Mouse (Mus musculus): ENCODE results near the gene Pate2. TPM values are rescaled to one million over a fixed set of nuclear protein-coding genes. Genes with fewer than 3 reads are reported as not detected.

The Pate2 gene
- polyA plus RNA-seq, 1 experiment from 2014 or later: 1.3 TPM

GRCm38 (mm10) chr9:35533266-35533665, 36.8 kb upstream of the Pate2 start:
- Histone ChIP-seq H3K27ac (ENCODE audit: low read depth, low read length) (no peak overlapping the region), H3K9ac (ENCODE audit: low read depth, low read length) (no peak overlapping the region), H3K9me3 (ENCODE audit: control insufficient read depth, low read length) (no peaks in the 10 kb centered on the region), H3K27me3 (ENCODE audit: control insufficient read depth, insufficient read depth, low read length) (no peaks in the 10 kb centered on the region), H3K36me3 (ENCODE audit: control insufficient read depth, insufficient read depth, low read length) (no peaks in the 10 kb centered on the region), H3K4me1 (replicated peaks; ENCODE audit: control insufficient read depth, insufficient read depth, low read length) (no peaks in the 10 kb centered on the region), H3K4me3 (ENCODE audit: low read depth, low read length) (no peak overlapping the region), H3K4me2 (replicated peaks; ENCODE audit: low read depth, low read length) (no peak overlapping the region)
- 79% methylated on average over 9 of the region's 9 CpGs for WGBS
- DNase-seq (ENCODE audit: low spot score): no peak
- ATAC-seq (ENCODE audit: low FRiP score): no peak

GRCm38 (mm10) chr9:35535110-35535509, 35.0 kb upstream of the Pate2 start:
- WGBS: 7% methylated on average over 2 of the region's 2 CpGs
- Histone ChIP-seq H3K36me3 (ENCODE audit: control insufficient read depth, insufficient read depth, low read length) (no peaks in the 10 kb centered on the region), H3K4me3 (ENCODE audit: low read depth, low read length) (no peak overlapping the region), H3K9ac (ENCODE audit: low read depth, low read length) (no peak overlapping the region), H3K9me3 (ENCODE audit: control insufficient read depth, low read length) (no peaks in the 10 kb centered on the region), H3K4me1 (replicated peaks; ENCODE audit: control insufficient read depth, insufficient read depth, low read length) (no peaks in the 10 kb centered on the region), H3K4me2 (replicated peaks; ENCODE audit: low read depth, low read length) (no peak overlapping the region), H3K27me3 (ENCODE audit: control insufficient read depth, insufficient read depth, low read length) (no peaks in the 10 kb centered on the region), H3K27ac (ENCODE audit: low read depth, low read length) (no peak overlapping the region)
- ATAC-seq (ENCODE audit: low FRiP score) (peak; percentile 88), DNase-seq (ENCODE audit: low spot score) (peak; percentile 83)

DNA sequence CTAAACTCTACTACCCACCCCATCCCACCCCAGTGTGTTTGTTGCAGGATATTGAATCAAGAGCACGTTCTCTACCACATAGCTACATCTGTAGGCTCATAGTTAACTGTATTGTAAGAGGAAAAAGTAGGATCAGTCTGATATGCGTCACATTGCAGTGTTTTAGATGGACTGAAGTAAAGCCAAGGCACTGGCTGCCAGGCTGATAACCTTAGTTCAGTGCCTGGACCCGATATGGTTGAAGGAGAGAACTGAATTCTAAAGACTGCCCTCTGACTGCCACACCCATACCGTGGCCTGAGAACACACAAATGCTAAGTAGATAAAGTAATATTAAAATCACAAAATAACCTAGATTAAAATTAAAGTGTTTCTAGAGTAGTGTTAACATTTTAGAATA, 34.2 kb upstream of the Pate2 start:
- H3K27ac ChIP-seq (ENCODE audit: low read depth, low read length): no peak overlapping the region
- no peaks in the 10 kb centered on the region for H3K36me3 ChIP-seq (ENCODE audit: control insufficient read depth, insufficient read depth, low read length)
- H3K9me3 ChIP-seq (ENCODE audit: control insufficient read depth, low read length): no peaks in the 10 kb centered on the region
- H3K4me1 ChIP-seq (replicated peaks; ENCODE audit: control insufficient read depth, insufficient read depth, low read length): no peaks in the 10 kb centered on the region
- DNase-seq (ENCODE audit: low spot score) (no peak), ATAC-seq (ENCODE audit: low FRiP score) (no peak)
- H3K27me3 ChIP-seq (ENCODE audit: control insufficient read depth, insufficient read depth, low read length): no peaks in the 10 kb centered on the region
- 81% methylated on average over 4 of the region's 4 CpGs for WGBS
- no peak overlapping the region for H3K4me3 ChIP-seq (ENCODE audit: low read depth, low read length)
- H3K4me2 ChIP-seq (replicated peaks; ENCODE audit: low read depth, low read length): no peak overlapping the region
- no peak overlapping the region for H3K9ac ChIP-seq (ENCODE audit: low read depth, low read length)

DNA sequence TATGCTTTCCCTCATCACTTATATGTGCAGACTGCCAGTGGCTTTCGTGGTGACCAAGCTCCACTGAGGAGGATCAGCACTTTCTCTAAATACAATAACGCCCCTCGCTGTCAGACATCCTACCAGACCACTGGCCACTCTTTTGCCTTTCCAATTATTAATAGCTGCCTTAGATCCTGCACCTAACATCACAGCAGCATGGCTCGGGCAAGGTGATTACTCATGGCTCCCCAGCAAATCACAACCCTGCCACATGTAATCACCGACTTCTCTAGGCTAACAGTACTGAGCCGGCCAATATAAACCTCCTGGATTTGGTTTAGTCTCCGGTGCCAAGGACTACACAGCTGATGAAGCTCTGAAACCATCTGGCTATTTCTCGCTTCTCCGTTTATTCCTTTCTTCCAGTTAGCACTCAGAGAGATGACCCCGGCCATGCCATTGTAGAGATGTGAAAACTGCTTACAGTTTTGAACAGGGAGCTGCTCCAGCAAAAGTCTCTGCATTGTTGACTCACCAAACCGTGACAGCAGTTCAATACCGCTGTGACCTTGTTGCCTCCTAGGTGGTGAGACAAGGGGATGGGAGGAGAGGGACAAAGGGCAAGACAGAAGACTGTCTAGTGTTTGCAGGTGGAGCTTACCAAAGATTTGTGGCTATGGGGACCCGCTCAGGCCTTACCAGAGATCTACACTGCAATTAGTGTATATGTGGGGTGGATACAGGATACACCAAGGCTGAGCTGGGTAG, 30.9 kb upstream of the Pate2 start:
- DNase-seq (ENCODE audit: low spot score) (no peak), ATAC-seq (ENCODE audit: low FRiP score) (no peak)
- no peak overlapping the region for H3K9ac ChIP-seq (ENCODE audit: low read depth, low read length)
- no peak overlapping the region for H3K4me2 ChIP-seq (replicated peaks; ENCODE audit: low read depth, low read length)
- no peak overlapping the region for H3K27ac ChIP-seq (ENCODE audit: low read depth, low read length)
- H3K4me3 ChIP-seq (ENCODE audit: low read depth, low read length): no peak overlapping the region
- H3K36me3 ChIP-seq (ENCODE audit: control insufficient read depth, insufficient read depth, low read length): no peaks in the 10 kb centered on the region
- WGBS: 76% methylated on average over 13 of the region's 13 CpGs
- H3K4me1 ChIP-seq (replicated peaks; ENCODE audit: control insufficient read depth, insufficient read depth, low read length): no peaks in the 10 kb centered on the region
- H3K27me3 ChIP-seq (ENCODE audit: control insufficient read depth, insufficient read depth, low read length): no peaks in the 10 kb centered on the region
- H3K9me3 ChIP-seq (ENCODE audit: control insufficient read depth, low read length): no peaks in the 10 kb centered on the region

DNA sequence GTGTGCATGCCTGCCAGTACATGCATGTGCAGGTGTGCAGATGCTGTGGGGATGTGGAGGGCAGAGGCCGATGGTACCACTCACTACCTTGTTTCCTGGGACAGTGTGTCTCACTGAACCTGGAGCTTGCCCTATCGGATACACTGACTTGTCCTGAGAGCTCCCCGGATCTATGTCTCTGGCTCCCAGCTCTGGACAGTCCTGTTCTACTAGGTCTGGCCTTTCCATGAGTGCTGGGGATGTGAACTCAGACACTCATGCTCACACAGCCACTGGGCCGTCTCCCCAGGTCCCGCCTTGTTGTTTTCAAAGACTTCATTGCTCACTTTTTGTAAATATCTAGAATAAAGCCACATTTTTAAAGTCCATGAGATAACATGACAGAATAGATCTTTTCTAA, 29.1 kb upstream of the Pate2 start:
- 87% methylated on average over 5 of the region's 5 CpGs for WGBS
- no peak overlapping the region for H3K9ac ChIP-seq (ENCODE audit: low read depth, low read length)
- no peak for DNase-seq (ENCODE audit: low spot score)
- no peak overlapping the region for H3K4me2 ChIP-seq (replicated peaks; ENCODE audit: low read depth, low read length)
- no peaks in the 10 kb centered on the region for H3K27me3 ChIP-seq (ENCODE audit: control insufficient read depth, insufficient read depth, low read length)
- no peak for ATAC-seq (ENCODE audit: low FRiP score)
- no peaks in the 10 kb centered on the region for H3K36me3 ChIP-seq (ENCODE audit: control insufficient read depth, insufficient read depth, low read length)
- no peaks in the 10 kb centered on the region for H3K4me1 ChIP-seq (replicated peaks; ENCODE audit: control insufficient read depth, insufficient read depth, low read length)
- no peaks in the 10 kb centered on the region for H3K9me3 ChIP-seq (ENCODE audit: control insufficient read depth, low read length)
- no peak overlapping the region for H3K27ac ChIP-seq (ENCODE audit: low read depth, low read length)
- no peak overlapping the region for H3K4me3 ChIP-seq (ENCODE audit: low read depth, low read length)

DNA sequence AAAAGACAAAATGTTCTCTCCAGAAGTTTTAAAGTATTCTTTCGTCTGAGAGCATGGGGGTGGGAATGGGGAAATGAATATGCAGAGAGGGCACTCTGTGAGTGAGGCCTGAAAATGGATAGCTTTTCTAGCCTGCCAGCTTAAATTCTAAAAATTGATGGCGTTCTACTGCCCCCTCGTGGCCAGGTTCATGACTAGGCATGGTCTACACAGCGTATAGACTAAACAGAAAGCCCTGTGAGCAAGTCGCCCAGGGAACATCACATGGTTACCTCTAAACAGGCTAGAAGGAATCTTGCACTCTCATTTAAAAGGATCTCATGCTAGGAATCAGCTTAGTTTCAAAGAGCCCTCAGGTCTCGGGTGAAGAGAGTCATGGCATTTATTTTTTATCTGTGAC, 28.6 kb upstream of the Pate2 start:
- 9% methylated on average over 6 of the region's 6 CpGs for WGBS
- no peaks in the 10 kb centered on the region for H3K36me3 ChIP-seq (ENCODE audit: control insufficient read depth, insufficient read depth, low read length)
- no peak overlapping the region for H3K9ac ChIP-seq (ENCODE audit: low read depth, low read length)
- peak; percentile 77 for ATAC-seq (ENCODE audit: low FRiP score)
- H3K9me3 ChIP-seq (ENCODE audit: control insufficient read depth, low read length): no peaks in the 10 kb centered on the region
- H3K27me3 ChIP-seq (ENCODE audit: control insufficient read depth, insufficient read depth, low read length): no peaks in the 10 kb centered on the region
- H3K27ac ChIP-seq (ENCODE audit: low read depth, low read length): no peak overlapping the region
- no peak overlapping the region for H3K4me2 ChIP-seq (replicated peaks; ENCODE audit: low read depth, low read length)
- no peak overlapping the region for H3K4me3 ChIP-seq (ENCODE audit: low read depth, low read length)
- no peaks in the 10 kb centered on the region for H3K4me1 ChIP-seq (replicated peaks; ENCODE audit: control insufficient read depth, insufficient read depth, low read length)
- DNase-seq (ENCODE audit: low spot score): peak; percentile 90

GRCm38 (mm10) chr9:35541941-35542340, 28.1 kb upstream of the Pate2 start:
- no peaks in the 10 kb centered on the region for H3K36me3 ChIP-seq (ENCODE audit: control insufficient read depth, insufficient read depth, low read length)
- 75% methylated on average over 6 of the region's 6 CpGs for WGBS
- no peak overlapping the region for H3K4me3 ChIP-seq (ENCODE audit: low read depth, low read length)

DNA sequence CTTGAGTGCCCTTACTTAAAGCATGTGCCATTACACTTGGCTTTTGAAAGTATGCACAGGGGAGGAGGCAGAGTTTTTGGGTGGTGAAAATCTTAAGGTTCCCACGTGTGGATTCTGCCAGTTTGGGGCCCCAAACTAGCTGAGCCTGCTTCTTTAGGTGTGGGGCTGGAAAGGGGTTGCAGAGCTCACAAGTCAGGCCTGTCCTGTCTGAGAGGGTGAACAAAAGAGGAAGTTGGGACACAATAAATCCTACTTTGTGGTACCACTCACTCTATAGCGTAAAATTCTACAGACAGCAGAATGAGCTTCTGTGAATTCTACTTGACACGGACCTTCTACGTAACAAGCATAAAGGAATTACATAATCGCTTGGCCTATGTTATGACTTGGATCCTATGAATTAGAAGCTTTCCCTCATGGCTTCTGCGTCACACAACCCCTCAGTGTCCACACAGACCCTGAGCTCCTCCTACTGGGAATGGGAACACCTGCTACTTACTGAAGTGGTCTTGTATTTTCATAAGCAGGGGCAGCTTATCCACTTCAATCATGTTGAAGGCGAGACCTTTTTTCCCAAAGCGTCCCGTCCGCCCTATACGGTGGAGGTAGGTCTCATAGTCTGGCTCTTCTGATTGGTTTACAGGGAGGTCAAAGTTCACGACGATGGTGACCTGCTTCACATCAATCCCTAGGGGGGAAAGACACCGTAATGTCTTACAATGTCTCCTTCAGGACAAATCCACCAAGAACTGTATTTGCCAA, 26.8 kb upstream of the Pate2 start:
- Histone ChIP-seq H3K4me3 (ENCODE audit: low read depth, low read length) (no peak overlapping the region), H3K27me3 (ENCODE audit: control insufficient read depth, insufficient read depth, low read length) (no peaks in the 10 kb centered on the region), H3K36me3 (ENCODE audit: control insufficient read depth, insufficient read depth, low read length) (no peaks in the 10 kb centered on the region), H3K9me3 (ENCODE audit: control insufficient read depth, low read length) (no peaks in the 10 kb centered on the region), H3K9ac (ENCODE audit: low read depth, low read length) (no peak overlapping the region), H3K4me1 (replicated peaks; ENCODE audit: control insufficient read depth, insufficient read depth, low read length) (no peaks in the 10 kb centered on the region), H3K27ac (ENCODE audit: low read depth, low read length) (no peak overlapping the region), H3K4me2 (replicated peaks; ENCODE audit: low read depth, low read length) (no peak overlapping the region)
- WGBS: 85% methylated on average over 14 of the region's 14 CpGs
- no peak for ATAC-seq (ENCODE audit: low FRiP score)
- no peak for DNase-seq (ENCODE audit: low spot score)

More at GRCm38 (mm10) chr9:35541941-35542340, 28.1 kb upstream of the Pate2 start:
- DNase-seq (ENCODE audit: low spot score): no peak
- H3K4me2 ChIP-seq (replicated peaks; ENCODE audit: low read depth, low read length): no peak overlapping the region
- H3K9me3 ChIP-seq (ENCODE audit: control insufficient read depth, low read length): no peaks in the 10 kb centered on the region
- no peak for ATAC-seq (ENCODE audit: low FRiP score)
- no peaks in the 10 kb centered on the region for H3K4me1 ChIP-seq (replicated peaks; ENCODE audit: control insufficient read depth, insufficient read depth, low read length)
- no peak overlapping the region for H3K9ac ChIP-seq (ENCODE audit: low read depth, low read length)
- no peaks in the 10 kb centered on the region for H3K27me3 ChIP-seq (ENCODE audit: control insufficient read depth, insufficient read depth, low read length)
- H3K27ac ChIP-seq (ENCODE audit: low read depth, low read length): no peak overlapping the region

DNA sequence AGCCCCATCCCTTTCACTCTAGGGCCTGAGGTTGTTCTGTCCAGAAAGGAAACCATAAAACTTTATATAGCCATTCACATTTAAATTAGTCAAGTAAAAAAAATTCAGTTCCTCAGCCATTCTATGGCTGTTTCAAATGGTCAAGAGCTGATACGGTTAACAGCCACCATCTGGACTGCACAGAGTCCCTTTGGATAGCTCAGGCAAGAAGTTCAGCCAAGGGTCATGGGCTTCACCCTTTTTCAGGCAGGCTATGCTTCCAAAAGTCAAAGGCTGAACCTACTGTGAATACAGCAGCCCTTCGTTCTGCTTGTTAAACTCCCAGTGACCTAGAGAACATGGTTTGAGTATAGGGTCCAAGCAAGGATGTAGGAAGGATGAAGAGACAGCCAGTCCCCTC, 25.4 kb upstream of the Pate2 start:
- no peak overlapping the region for H3K9ac ChIP-seq (ENCODE audit: low read depth, low read length)
- ATAC-seq (ENCODE audit: low FRiP score) (no peak), DNase-seq (ENCODE audit: low spot score) (no peak)
- H3K27me3 ChIP-seq (ENCODE audit: control insufficient read depth, insufficient read depth, low read length): no peaks in the 10 kb centered on the region
- no peak overlapping the region for H3K27ac ChIP-seq (ENCODE audit: low read depth, low read length)
- H3K4me1 ChIP-seq (replicated peaks; ENCODE audit: control insufficient read depth, insufficient read depth, low read length): no peaks in the 10 kb centered on the region
- no peaks in the 10 kb centered on the region for H3K9me3 ChIP-seq (ENCODE audit: control insufficient read depth, low read length)
- H3K4me2 ChIP-seq (replicated peaks; ENCODE audit: low read depth, low read length): no peak overlapping the region
- WGBS: 82% methylated on average over 2 of the region's 2 CpGs
- H3K36me3 ChIP-seq (ENCODE audit: control insufficient read depth, insufficient read depth, low read length): no peaks in the 10 kb centered on the region
- H3K4me3 ChIP-seq (ENCODE audit: low read depth, low read length): no peak overlapping the region
